ENCODE assay signal across 26 mouse cellular contexts in the genomic region with DNA sequence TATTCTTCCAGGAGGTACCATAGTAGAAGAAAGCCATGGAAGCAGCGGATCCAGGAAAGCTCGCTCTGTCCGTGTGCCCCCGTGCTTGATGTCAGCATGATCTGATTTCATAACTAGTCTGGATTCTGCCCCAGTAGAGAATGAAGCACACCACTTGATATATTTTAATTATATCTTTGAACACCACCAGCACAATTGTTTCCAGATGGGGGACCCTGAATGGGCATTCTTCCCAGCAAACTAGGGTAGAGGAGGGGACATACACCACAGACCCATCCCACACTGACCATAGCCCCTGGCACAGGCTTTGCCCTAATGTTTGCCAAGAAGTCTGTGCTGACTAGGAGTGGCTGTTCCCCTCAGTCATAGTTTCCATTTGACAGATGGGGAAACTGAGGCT. TPM values are rescaled to one million over a fixed set of nuclear protein-coding genes. Genes with fewer than 3 reads are reported as not detected.
"Had no signal": no experiment of that assay in that cellular context is flagged by ENCODE, and none has a peak within 500 bp of the region (broad histone marks: within the 10 kb centered on the region; RNA-seq: fewer than 3 reads in every experiment).

No protein-coding gene starts in this region.

- DNase-seq: kidney, adult 2 months; kidney, postnatal 10 days; kidney, postnatal 36 days; layer of hippocampus, postnatal 36 days; liver; lung, adult 18-20 months; lung, postnatal 10 days; lung, postnatal 4 days; retina, postnatal 1 day; right cerebral cortex, postnatal 25 days; spleen, adult 18-20 months; thymus, postnatal 25 days had no signal

- ATAC-seq: liver, embryonic 12.5 days; midbrain, embryonic 15.5 days had no signal

- H3K27me3 ChIP-seq: limb, embryonic 12.5 days; liver, embryonic 15.5 days; lung, embryonic 15.5 days; stomach, embryonic 15.5 days had no signal

- H3K27ac ChIP-seq: kidney, embryonic 15.5 days; left cerebral cortex, adult 2 months; limb, embryonic 12.5 days; liver, embryonic 12.5 days; liver, embryonic 15.5 days; lung, embryonic 15.5 days; midbrain, embryonic 15.5 days; neural tube, embryonic 13.5 days; stomach, embryonic 15.5 days had no signal

- H3K4me3 ChIP-seq: kidney, embryonic 15.5 days; left cerebral cortex, adult 2 months; limb, embryonic 12.5 days; liver, embryonic 12.5 days; liver, embryonic 15.5 days; lung, embryonic 15.5 days; midbrain, embryonic 15.5 days; myocyte; neural tube, embryonic 13.5 days; stomach, embryonic 15.5 days had no signal

- H3K4me2 ChIP-seq: kidney, embryonic 15.5 days; limb, embryonic 12.5 days; liver, embryonic 12.5 days; liver, embryonic 15.5 days; lung, embryonic 15.5 days; midbrain, embryonic 11.5 days; midbrain, embryonic 15.5 days; neural tube, embryonic 13.5 days; stomach, embryonic 15.5 days had no signal

- H3K9me3 ChIP-seq: kidney, embryonic 15.5 days; limb, embryonic 12.5 days; liver, embryonic 12.5 days; liver, embryonic 15.5 days; lung, embryonic 15.5 days; midbrain, embryonic 15.5 days; neural tube, embryonic 13.5 days; stomach, embryonic 15.5 days had no signal

- H3K9ac ChIP-seq: kidney, embryonic 15.5 days; limb, embryonic 12.5 days; liver, embryonic 12.5 days; liver, embryonic 15.5 days; lung, embryonic 15.5 days; midbrain, embryonic 15.5 days; neural tube, embryonic 13.5 days; stomach, embryonic 15.5 days had no signal

- H3K36me3 ChIP-seq: kidney, embryonic 15.5 days; limb, embryonic 12.5 days; liver, embryonic 12.5 days; liver, embryonic 15.5 days; lung, embryonic 15.5 days; midbrain, embryonic 15.5 days; neural tube, embryonic 13.5 days; stomach, embryonic 15.5 days had no signal

RNA-seq across cellular contexts. Expression of gene Fgfr3, which starts 36.5 kb away (rescaled TPM):
- total RNA-seq: megakaryocyte-erythroid progenitor cell, adult 5-6 weeks; monocyte, adult 5-6 weeks; neutrophil, adult 5-6 weeks had no signal

RNA-seq across cellular contexts. Expression of gene Gm9903, which starts 55.2 kb away (rescaled TPM):
- total RNA-seq: megakaryocyte-erythroid progenitor cell, adult 5-6 weeks; monocyte, adult 5-6 weeks had no signal
